Mouse (Mus musculus): ENCODE results near the gene Tmem97. TPM values are rescaled to one million over a fixed set of nuclear protein-coding genes. Genes with fewer than 3 reads are reported as not detected.

Tmem97 gene
- polyA plus RNA-seq (2012; rRNA removed) (34.2 and 42.3 TPM in 2 replicates), polyA plus RNA-seq (2014; fragmentation: Nextera tagmentation; extraction: Ambion mirVana) (99.5 and 116 TPM in 2 replicates)

GRCm38 (mm10) chr11:78550168-78551058, at the start of gene Tmem97:
Gene Tmem97, minus strand, starts transcription at chr11:78550777.
- peak within 1 kb of the TSS; percentile 70 to 76 for H3K4me3 ChIP-seq (ENCODE audit: insufficient read depth in 1 of 2, low read depth in 2 of 2, low read length in 2 of 2)
- peak within 1 kb of the TSS; percentile 71 for H3K9ac ChIP-seq (replicated peaks)
- H3K9me3 ChIP-seq (ENCODE audit: control insufficient read depth, low read length): no peaks in the 10 kb centered on the region
- H3K36me3 ChIP-seq (replicated peaks; ENCODE audit: control insufficient read depth, insufficient read depth, low read depth): no peaks in the 10 kb centered on the region
- DNase-seq (ENCODE audit: low read depth in 3 of 3, low spot score in 3 of 3) (peak; percentile 92 to 93 (median 93)), ATAC-seq (ENCODE audit: insufficient read depth) (peak; percentile 100)
- peaks cover 6 to 29% of the 10 kb centered on the region in 2 experiments for H3K4me1 ChIP-seq (replicated peaks; ENCODE audit: control insufficient read depth in 2 of 2, insufficient read depth in 2 of 2, low read length in 1 of 2)
- H3K27me3 ChIP-seq (ENCODE audit: control insufficient read depth, insufficient read depth, low read length): no peaks in the 10 kb centered on the region
- WGBS (ENCODE audit: insufficient replicate concordance): under 1% methylated on average over 60 of the region's 60 CpGs
- peak within 1 kb of the TSS; percentile 87 for H3K4me2 ChIP-seq (ENCODE audit: low read depth)
- peak within 1 kb of the TSS; percentile 5 for H3K27ac ChIP-seq
- TF ChIP-seq EP300 (IDR thresholded peaks at IDR 0.05; ENCODE audit: low read depth) (no peak), CTCF (IDR thresholded peaks at IDR 0.05; ENCODE audit: low read depth) (peak; percentile 51)

GRCm38 (mm10) chr11:78600051-78600450, 49.5 kb upstream of the Tmem97 start:
- H3K9ac ChIP-seq (replicated peaks): no peak overlapping the region
- H3K4me2 ChIP-seq (ENCODE audit: low read depth): no peak overlapping the region
- TF ChIP-seq EP300 (IDR thresholded peaks at IDR 0.05; ENCODE audit: low read depth) (no peak), CTCF (IDR thresholded peaks at IDR 0.05; ENCODE audit: low read depth) (no peak)
- DNase-seq (ENCODE audit: low read depth in 3 of 3, low spot score in 3 of 3) (no peak), ATAC-seq (ENCODE audit: insufficient read depth) (no peak)
- H3K4me1 ChIP-seq (replicated peaks; ENCODE audit: control insufficient read depth in 2 of 2, insufficient read depth in 2 of 2, low read length in 1 of 2): peaks cover 0 to 8% of the 10 kb centered on the region in 2 experiments; a peak in 2 of 4 replicates
- no peak overlapping the region for H3K4me3 ChIP-seq (ENCODE audit: insufficient read depth in 1 of 2, low read depth in 2 of 2, low read length in 2 of 2)
- no peak overlapping the region for H3K27ac ChIP-seq
- H3K9me3 ChIP-seq (ENCODE audit: control insufficient read depth, low read length): no peaks in the 10 kb centered on the region
- 35% methylated on average over 4 of the region's 4 CpGs for WGBS (ENCODE audit: insufficient replicate concordance)
- H3K36me3 ChIP-seq (replicated peaks; ENCODE audit: control insufficient read depth, insufficient read depth, low read depth): no peaks in the 10 kb centered on the region
- no peaks in the 10 kb centered on the region for H3K27me3 ChIP-seq (ENCODE audit: control insufficient read depth, insufficient read depth, low read length)

DNA sequence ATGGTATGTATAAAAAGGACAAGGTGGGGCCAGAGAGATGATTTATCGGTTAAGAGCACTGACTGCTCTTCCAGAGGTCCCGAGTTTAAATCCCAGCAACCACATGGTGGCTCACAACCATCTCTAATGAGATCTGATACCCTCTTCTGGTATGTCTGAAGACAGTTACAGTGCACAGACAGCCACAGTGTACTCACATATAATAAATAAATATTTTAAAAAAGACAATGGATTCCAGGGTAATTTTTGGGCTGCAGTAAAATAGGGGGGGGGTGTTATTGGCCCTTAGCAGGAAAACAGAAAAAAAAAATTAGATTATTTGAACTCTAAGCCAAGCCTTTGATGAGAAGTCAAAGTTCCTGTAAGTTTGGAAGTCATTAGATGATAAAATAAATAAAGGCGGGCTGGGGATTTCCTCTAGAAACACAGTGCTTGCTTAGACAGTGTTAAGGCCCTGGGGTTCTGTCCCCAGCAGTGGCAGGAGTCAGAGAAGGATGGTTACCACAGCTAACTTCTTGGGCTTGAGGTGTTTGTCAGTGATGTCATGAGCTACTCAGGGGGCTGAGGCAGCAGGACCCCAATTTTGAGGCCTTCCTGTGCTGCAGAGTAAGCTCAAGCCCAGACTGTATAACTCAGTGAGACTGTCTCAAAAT, 48.3 kb upstream of the Tmem97 start:
- ATAC-seq (ENCODE audit: insufficient read depth): no peak
- Histone ChIP-seq H3K36me3 (replicated peaks; ENCODE audit: control insufficient read depth, insufficient read depth, low read depth) (no peaks in the 10 kb centered on the region), H3K27me3 (ENCODE audit: control insufficient read depth, insufficient read depth, low read length) (no peaks in the 10 kb centered on the region), H3K4me3 (ENCODE audit: insufficient read depth in 1 of 2, low read depth in 2 of 2, low read length in 2 of 2) (no peak overlapping the region), H3K27ac (no peak overlapping the region), H3K9ac (replicated peaks) (no peak overlapping the region), H3K4me2 (ENCODE audit: low read depth) (no peak overlapping the region), H3K9me3 (ENCODE audit: control insufficient read depth, low read length) (no peaks in the 10 kb centered on the region), H3K4me1 (replicated peaks; ENCODE audit: control insufficient read depth in 2 of 2, insufficient read depth in 2 of 2, low read length in 1 of 2) (peaks cover 0 to 8% of the 10 kb centered on the region in 2 experiments; a peak in 2 of 4 replicates)
- DNase-seq (ENCODE audit: low read depth in 3 of 3, low spot score in 3 of 3): no peak
- TF ChIP-seq CTCF (IDR thresholded peaks at IDR 0.05; ENCODE audit: low read depth): no peak
- no peak for TF ChIP-seq EP300 (IDR thresholded peaks at IDR 0.05; ENCODE audit: low read depth)
- WGBS (ENCODE audit: insufficient replicate concordance): 69% methylated on average over 3 of the region's 3 CpGs

- H3K4me1 ChIP-seq (replicated peaks; ENCODE audit: control insufficient read depth in 2 of 2, insufficient read depth in 2 of 2, low read length in 1 of 2): peaks cover 0 to 8% of the 10 kb centered on the region in 2 experiments; a peak in 2 of 4 replicates
- no peaks in the 10 kb centered on the region for H3K9me3 ChIP-seq (ENCODE audit: control insufficient read depth, low read length)
- H3K27ac ChIP-seq: no peak overlapping the region
- no peaks in the 10 kb centered on the region for H3K27me3 ChIP-seq (ENCODE audit: control insufficient read depth, insufficient read depth, low read length)
- ATAC-seq (ENCODE audit: insufficient read depth): no peak
- H3K4me2 ChIP-seq (ENCODE audit: low read depth): no peak overlapping the region
- no peaks in the 10 kb centered on the region for H3K36me3 ChIP-seq (replicated peaks; ENCODE audit: control insufficient read depth, insufficient read depth, low read depth)
- no peak overlapping the region for H3K4me3 ChIP-seq (ENCODE audit: insufficient read depth in 1 of 2, low read depth in 2 of 2, low read length in 2 of 2)
- DNase-seq (ENCODE audit: low read depth in 3 of 3, low spot score in 3 of 3): no peak
- TF ChIP-seq CTCF (IDR thresholded peaks at IDR 0.05; ENCODE audit: low read depth) (no peak), EP300 (IDR thresholded peaks at IDR 0.05; ENCODE audit: low read depth) (no peak)
- H3K9ac ChIP-seq (replicated peaks): no peak overlapping the region
Observed at GRCm38 (mm10) chr11:78596750-78597149, 46.2 kb upstream of the Tmem97 start.

DNA sequence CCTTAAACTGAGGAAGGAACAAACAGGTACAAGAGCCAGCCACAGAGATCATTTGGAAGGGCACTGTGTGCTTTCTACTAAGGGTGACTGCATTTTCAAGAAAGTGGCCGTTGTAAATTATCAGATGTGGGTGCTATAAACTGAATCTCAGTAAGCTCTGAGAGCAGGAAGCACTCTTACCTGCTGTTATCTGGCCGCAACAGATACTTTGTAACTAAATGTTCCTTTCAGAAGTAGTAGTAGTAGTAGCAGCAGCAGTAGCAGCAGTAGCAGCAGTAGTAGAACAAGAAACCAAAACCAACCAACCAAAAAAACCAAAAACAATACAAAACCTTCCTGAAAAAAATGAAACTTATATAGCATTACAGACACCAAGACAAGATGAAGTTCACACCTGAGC, 45.2 kb upstream of the Tmem97 start:
- ATAC-seq (ENCODE audit: insufficient read depth) (no peak), DNase-seq (ENCODE audit: low read depth in 3 of 3, low spot score in 3 of 3) (no peak)
- Histone ChIP-seq H3K4me3 (ENCODE audit: insufficient read depth in 1 of 2, low read depth in 2 of 2, low read length in 2 of 2) (no peak overlapping the region), H3K4me2 (ENCODE audit: low read depth) (no peak overlapping the region), H3K9ac (replicated peaks) (no peak overlapping the region), H3K9me3 (ENCODE audit: control insufficient read depth, low read length) (no peaks in the 10 kb centered on the region), H3K36me3 (replicated peaks; ENCODE audit: control insufficient read depth, insufficient read depth, low read depth) (no peaks in the 10 kb centered on the region), H3K27me3 (ENCODE audit: control insufficient read depth, insufficient read depth, low read length) (no peaks in the 10 kb centered on the region), H3K27ac (no peak overlapping the region), H3K4me1 (replicated peaks; ENCODE audit: control insufficient read depth in 2 of 2, insufficient read depth in 2 of 2, low read length in 1 of 2) (peaks cover 0 to 6% of the 10 kb centered on the region in 2 experiments; a peak in 2 of 4 replicates)
- 24% methylated on average over 2 of the region's 2 CpGs for WGBS (ENCODE audit: insufficient replicate concordance)
- TF ChIP-seq EP300 (IDR thresholded peaks at IDR 0.05; ENCODE audit: low read depth) (peak; percentile 50; the same call in 1 of the 2 replicates), CTCF (IDR thresholded peaks at IDR 0.05; ENCODE audit: low read depth) (no peak)
